Mouse (Mus musculus) liver, postnatal 0 days (tissue): ENCODE measurements around the gene Epha2.

Experiments
- CTCF ChIP-seq: sonication (generic); IDR thresholded peaks from 2 replicates; pipeline ENCODE4 v1.5.1; 2016; ENCODE audit warnings: antibody characterized with exemption, low read depth
- EP300 ChIP-seq: IDR thresholded peaks from 2 replicates; pipeline ENCODE4 v1.6.1; 2016; ENCODE audit warnings: antibody characterized with exemption, low read depth, mild to moderate bottlenecking

- TF ChIP-seq CTCF (no peak), EP300 (no peak)
Measured at GRCm38 (mm10) chr4:141274485-141275341, 26.3 kb upstream of the Epha2 start.
